Comparison of ENCODE assay signal across 8 mouse cellular contexts in genomic region chr17:83213228-83213915, GRCm38 (mm10). TPM values are rescaled to one million over a fixed set of nuclear protein-coding genes. Genes with fewer than 3 reads are reported as not detected.
DNase-seq lines count a peak whose midpoint lies in the region; ATAC-seq and TF ChIP-seq lines count a peak whose summit lies in the region.

No protein-coding gene starts in this region.

- peaks cover 3% of the 10 kb centered on the region; the same call in 1 of the 2 replicates for H3K36me3 ChIP-seq in heart, embryonic 14.5 days (ENCODE audit: control insufficient read depth, insufficient read depth, low read length)
- no peaks in the 10 kb centered on the region for H3K36me3 ChIP-seq in hindbrain, embryonic 12.5 days
- no peaks in the 10 kb centered on the region for H3K36me3 ChIP-seq in macrophage (ENCODE audit: inconsistent target)
- no peaks in the 10 kb centered on the region for H3K36me3 ChIP-seq in lung, postnatal 0 days (ENCODE audit: insufficient read depth, low read length)

- H3K4me2 ChIP-seq in heart, embryonic 14.5 days (ENCODE audit: low read length): peak overlapping the region; percentile 95
- H3K4me2 ChIP-seq in hindbrain, embryonic 12.5 days (replicated peaks): peak overlapping the region; percentile 94
- H3K4me2 ChIP-seq in lung, postnatal 0 days (replicated peaks; ENCODE audit: low read depth, low read length): no peak overlapping the region

- H3K27ac ChIP-seq in heart, embryonic 14.5 days (replicated peaks in 1 of 2; ENCODE audit: control insufficient read depth in 1 of 2, insufficient read depth in 1 of 2, low read depth in 2 of 2, low read length in 2 of 2): peak overlapping the region; percentile 28 to 99
- peak overlapping the region; percentile 71 for H3K27ac ChIP-seq in hindbrain, embryonic 12.5 days
- H3K27ac ChIP-seq in macrophage: peak overlapping the region; percentile 21
- H3K27ac ChIP-seq in lung, postnatal 0 days (ENCODE audit: low read length): no peak overlapping the region

- TF ChIP-seq EP300 in lung, postnatal 0 days (IDR thresholded peaks at IDR 0.05): no peak

- ATAC-seq in heart, embryonic 14.5 days (ENCODE audit: insufficient number of reproducible peaks, insufficient read depth, low FRiP score, low read depth): no peak
- ATAC-seq in hindbrain, embryonic 12.5 days (ENCODE audit: low FRiP score): no peak
- no peak for ATAC-seq in lung, postnatal 0 days

- WGBS in heart, embryonic 14.5 days: 71% methylated on average over 9 of the region's 9 CpGs
- WGBS in hindbrain, embryonic 12.5 days: 45% methylated on average over 9 of the region's 9 CpGs
- 92% methylated on average over 9 of the region's 9 CpGs for WGBS in macrophage (ENCODE audit: missing documents)
- 73% methylated on average over 9 of the region's 9 CpGs for WGBS in lung, postnatal 0 days

- H3K9me3 ChIP-seq in heart, embryonic 14.5 days (ENCODE audit: control insufficient read depth, low read length): no peaks in the 10 kb centered on the region
- no peaks in the 10 kb centered on the region for H3K9me3 ChIP-seq in hindbrain, embryonic 12.5 days (replicated peaks)
- no peaks in the 10 kb centered on the region for H3K9me3 ChIP-seq in lung, postnatal 0 days (ENCODE audit: low read length)

- peak overlapping the region; percentile 87 to 95 for H3K4me3 ChIP-seq in heart, embryonic 14.5 days (ENCODE audit: control insufficient read depth in 1 of 2, insufficient read depth in 1 of 2, low read depth in 1 of 2, low read length in 2 of 2)
- H3K4me3 ChIP-seq in hindbrain, embryonic 12.5 days: peak overlapping the region; percentile 89
- no peak overlapping the region for H3K4me3 ChIP-seq in macrophage (ENCODE audit: inconsistent target)
- no peak overlapping the region for H3K4me3 ChIP-seq in lung, postnatal 0 days (ENCODE audit: low read depth, low read length)

- H3K27me3 ChIP-seq in heart, embryonic 14.5 days (ENCODE audit: control insufficient read depth, insufficient read depth, low read length): no peaks in the 10 kb centered on the region
- H3K27me3 ChIP-seq in hindbrain, embryonic 12.5 days: 0 out of 2 replicates have a peak, but pooled peaks cover 3% of the 10 kb centered on the region
- H3K27me3 ChIP-seq in lung, postnatal 0 days (replicated peaks; ENCODE audit: insufficient read depth, low read length): no peaks in the 10 kb centered on the region

- H3K79me2 ChIP-seq in macrophage (ENCODE audit: inconsistent target): no peaks in the 10 kb centered on the region

- no peak for TF ChIP-seq CTCF in brain, embryonic 14.5 days (IDR thresholded peaks at IDR 0.05; ENCODE audit: borderline replicate concordance, extremely low read depth, insufficient read depth, insufficient read length)
- TF ChIP-seq CTCF in lung, postnatal 0 days (IDR thresholded peaks at IDR 0.05): no peak

- peaks cover 19 to 27% of the 10 kb centered on the region in 2 experiments for H3K4me1 ChIP-seq in heart, embryonic 14.5 days (ENCODE audit: control insufficient read depth in 2 of 2, insufficient read depth in 2 of 2, low read length in 2 of 2)
- H3K4me1 ChIP-seq in hindbrain, embryonic 12.5 days: peaks cover 42% of the 10 kb centered on the region
- H3K4me1 ChIP-seq in lung, postnatal 0 days (ENCODE audit: insufficient read depth, low read depth, low read length): peaks cover 20% of the 10 kb centered on the region; the same call in 1 of the 2 replicates

- H3K9ac ChIP-seq in heart, embryonic 14.5 days (ENCODE audit: low read length): peak overlapping the region; percentile 96
- no peak overlapping the region for H3K9ac ChIP-seq in hindbrain, embryonic 12.5 days
- H3K9ac ChIP-seq in lung, postnatal 0 days (replicated peaks; ENCODE audit: low read depth): no peak overlapping the region

- TF ChIP-seq POLR2A in brain, embryonic 14.5 days (IDR thresholded peaks at IDR 0.05; ENCODE audit: borderline replicate concordance, extremely low read depth, insufficient read depth, insufficient read length, poor library complexity, severe bottlenecking): no peak

- DNase-seq in heart, adult 18-20 months: no peak
- peak; percentile 51 for DNase-seq in brain, embryonic 14.5 days (ENCODE audit: low read depth)
- no peak for DNase-seq in MN1 (ENCODE audit: low spot score)
- DNase-seq in lung, postnatal 0 days (ENCODE audit: low spot score): no peak
- DNase-seq in frontal cortex, adult 2 months (ENCODE audit: extremely low spot score in 1 of 2, low spot score in 1 of 2): no peak

RNA-seq across cellular contexts. Expression of gene Pkdcc, which starts 1.7 kb away (rescaled TPM):
- polyA plus RNA-seq in heart, embryonic 14.5 days (2014; fragmentation: Nextera tagmentation; extraction: Ambion mirVana): 12.5 and 20.2 TPM in 2 replicates
- 10 to 100 TPM; 43.1 to 57.1 TPM for total RNA-seq in heart, adult 18-20 months (2021)
- 53.3 and 82.8 TPM in 2 replicates for polyA plus RNA-seq in brain, embryonic 14.5 days (2012; rRNA removed)
- 14.6 and 17.9 TPM in 2 replicates for polyA plus RNA-seq in hindbrain, embryonic 12.5 days (2016; fragmentation: Nextera tagmentation; extraction: Ambion mirVana)
- total RNA-seq in macrophage (2018; cell fraction: chromatin; rRNA removed): 10 to 100 TPM in 10 of 26 experiments, 1 to 10 TPM in 16; 1.9 to 21.1 (median 6.4) TPM
- total RNA-seq in macrophage (2018; cell fraction: cytosol; rRNA removed): 1 to 10 TPM; 1.2 to 9.1 (median 3.8) TPM
- total RNA-seq in macrophage (2018; cell fraction: nucleus; rRNA removed): 10 to 100 TPM in 9 of 26 experiments, 1 to 10 TPM in 17; 2.1 to 17.7 (median 7.1) TPM
- 4.2 to 8.3 TPM (median 4.4 TPM) in 3 replicates for polyA plus RNA-seq in macrophage (2018)
- polyA plus RNA-seq in lung, postnatal 0 days (2015; fragmentation: Nextera tagmentation; extraction: Ambion mirVana): 3.6 and 3.9 TPM in 2 replicates
- 15.8 and 17.4 TPM in 2 replicates for polyA plus RNA-seq in frontal cortex, adult 2 months (2012; rRNA removed)

Comparison
In these comparisons a context has a peak if more than half of its experiments do, and no peak if none do; other contexts are left out.
1. H3K4me3 ChIP-seq: peak in heart, embryonic 14.5 days (2 of 2) and hindbrain, embryonic 12.5 days (single experiment); none in macrophage (single experiment) and lung, postnatal 0 days (single experiment).